Mouse (Mus musculus) small intestine, adult 2 months (tissue): ENCODE data around the gene Atp5g2.

Experiments
- CTCF ChIP-seq: fragments of 200-500 bp; IDR thresholded peaks from 2 replicates; pipeline ENCODE4 v1.5.1; 2012; ENCODE audit warnings: low read depth, mild to moderate bottlenecking, control low read depth, inconsistent platforms, low read length, moderate library complexity, mixed read lengths; ENCODE audit not compliant: insufficient replicate concordance, insufficient read length; ENCODE audit errors: extremely low read depth
- POLR2A ChIP-seq: fragments of 200-500 bp; IDR thresholded peaks from 2 replicates; pipeline ENCODE4 v1.6.1; 2012; ENCODE audit warnings: low read depth, mild to moderate bottlenecking, control low read depth, inconsistent platforms, low read length, moderate library complexity

DNA sequence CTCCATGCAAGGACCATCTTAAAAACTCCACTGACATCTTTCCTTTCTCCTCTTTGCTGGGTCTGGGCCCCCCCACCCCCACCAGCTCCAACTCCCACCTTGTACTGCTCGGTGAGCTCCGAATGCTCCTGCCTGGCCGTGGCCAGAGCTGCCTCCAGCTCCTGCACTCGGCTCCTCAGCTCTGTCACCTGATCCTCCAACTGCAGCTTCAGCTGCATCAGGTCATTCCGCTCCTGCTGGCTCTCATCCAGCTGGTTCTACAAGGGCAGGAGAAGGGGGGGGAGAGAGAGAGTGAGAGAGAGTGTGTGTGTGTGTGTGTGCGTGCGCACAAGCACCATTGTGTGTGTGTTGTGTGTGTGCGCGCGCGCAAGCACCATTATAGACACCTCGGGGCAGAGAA, 44.0 kb upstream of the Atp5g2 start:
- TF ChIP-seq POLR2A (no peak), CTCF (no peak)
